ENCODE assay signal across 11 mouse cellular contexts in genomic region chr9:21851084-21851483, GRCm38 (mm10). TPM values are rescaled to one million over a fixed set of nuclear protein-coding genes. Genes with fewer than 3 reads are reported as not detected.
A peak's percentile ranks its signal among the peaks of the same experiment; 100 is the strongest.
DNase-seq lines count a peak whose midpoint lies in the region; ATAC-seq lines count a peak whose summit lies in the region.
"Had no signal": no experiment of that assay in that cellular context is flagged by ENCODE, and none has a peak within 500 bp of the region (broad histone marks: within the 10 kb centered on the region; RNA-seq: fewer than 3 reads in every experiment).

No protein-coding gene starts in this region.

- H3K9ac ChIP-seq in forebrain, embryonic 12.5 days, result no peak overlapping the region
- H3K9ac ChIP-seq in forebrain, embryonic 13.5 days, result no peak overlapping the region
- no peak overlapping the region for H3K9ac ChIP-seq in liver, embryonic 15.5 days
- H3K9ac ChIP-seq in hindbrain, embryonic 11.5 days (ENCODE audit: low read depth, low read length), result no peak overlapping the region
- no peak overlapping the region for H3K9ac ChIP-seq in midbrain, embryonic 16.5 days (ENCODE audit: low read depth, low read length)

- peaks cover 5% of the 10 kb centered on the region; the same call in 1 of the 2 replicates for H3K27me3 ChIP-seq in forebrain, embryonic 12.5 days
- H3K27me3 ChIP-seq in forebrain, embryonic 13.5 days, result no peaks in the 10 kb centered on the region
- H3K27me3 ChIP-seq in liver, embryonic 15.5 days, result no peaks in the 10 kb centered on the region; the same call in 1 of the 2 replicates
- H3K27me3 ChIP-seq in hindbrain, embryonic 11.5 days (ENCODE audit: control insufficient read depth, insufficient read depth, low read length), result no peaks in the 10 kb centered on the region
- H3K27me3 ChIP-seq in midbrain, embryonic 16.5 days (ENCODE audit: control insufficient read depth, insufficient read depth, low read depth, low read length), result no peaks in the 10 kb centered on the region

- no peak overlapping the region for H3K4me3 ChIP-seq in forebrain, embryonic 12.5 days (replicated peaks)
- H3K4me3 ChIP-seq in forebrain, embryonic 13.5 days, result no peak overlapping the region
- no peak overlapping the region for H3K4me3 ChIP-seq in liver, embryonic 15.5 days (replicated peaks)
- H3K4me3 ChIP-seq in hindbrain, embryonic 11.5 days (ENCODE audit: low read depth, low read length), result no peak overlapping the region
- H3K4me3 ChIP-seq in midbrain, embryonic 16.5 days (ENCODE audit: low read depth, low read length), result no peak overlapping the region
- H3K4me3 ChIP-seq: megakaryocyte, embryonic 14.5 days had no signal

- H3K4me2 ChIP-seq in forebrain, embryonic 12.5 days, result peak overlapping the region; percentile 65; the same call in 1 of the 2 replicates
- no peak overlapping the region for H3K4me2 ChIP-seq in forebrain, embryonic 13.5 days
- H3K4me2 ChIP-seq in liver, embryonic 15.5 days, result peak overlapping the region; percentile 83; the same call in 1 of the 2 replicates
- H3K4me2 ChIP-seq in hindbrain, embryonic 11.5 days (replicated peaks; ENCODE audit: low read depth, low read length), result 0 out of 2 replicates have a peak overlapping the region, but pooled peaks have one; percentile 0
- peak overlapping the region; percentile 27 for H3K4me2 ChIP-seq in midbrain, embryonic 16.5 days (ENCODE audit: low read length)

- no peaks in the 10 kb centered on the region for H3K9me3 ChIP-seq in forebrain, embryonic 12.5 days
- H3K9me3 ChIP-seq in forebrain, embryonic 13.5 days (replicated peaks), result no peaks in the 10 kb centered on the region
- H3K9me3 ChIP-seq in liver, embryonic 15.5 days (replicated peaks), result no peaks in the 10 kb centered on the region
- H3K9me3 ChIP-seq in hindbrain, embryonic 11.5 days (ENCODE audit: control insufficient read depth, low read length), result no peaks in the 10 kb centered on the region
- H3K9me3 ChIP-seq in midbrain, embryonic 16.5 days (replicated peaks; ENCODE audit: control insufficient read depth, low read length, poor library complexity, severe bottlenecking), result no peaks in the 10 kb centered on the region
- H3K9me3 ChIP-seq: megakaryocyte, embryonic 14.5 days had no signal

- WGBS in forebrain, embryonic 12.5 days, result 77% methylated on average over 3 of the region's 3 CpGs
- WGBS in forebrain, embryonic 13.5 days, result 81% methylated on average over 3 of the region's 3 CpGs
- WGBS in liver, embryonic 15.5 days (ENCODE audit: insufficient replicate concordance), result 65% methylated on average over 3 of the region's 3 CpGs
- WGBS in hindbrain, embryonic 11.5 days, result 81% methylated on average over 3 of the region's 3 CpGs
- 68% methylated on average over 3 of the region's 3 CpGs for WGBS in midbrain, embryonic 16.5 days

- peaks cover 27% of the 10 kb centered on the region for H3K4me1 ChIP-seq in forebrain, embryonic 12.5 days
- peaks cover 19% of the 10 kb centered on the region; the same call in 1 of the 2 replicates for H3K4me1 ChIP-seq in forebrain, embryonic 13.5 days
- H3K4me1 ChIP-seq in liver, embryonic 15.5 days (replicated peaks), result peaks cover 31% of the 10 kb centered on the region
- H3K4me1 ChIP-seq in hindbrain, embryonic 11.5 days (replicated peaks; ENCODE audit: control insufficient read depth, insufficient read depth, low read length), result 0 out of 2 replicates have a peak, but pooled peaks cover 3% of the 10 kb centered on the region
- H3K4me1 ChIP-seq in midbrain, embryonic 16.5 days (ENCODE audit: control insufficient read depth, insufficient read depth, low read length), result peaks cover 6% of the 10 kb centered on the region

- no peak for DNase-seq in liver
- no peak for DNase-seq in hindbrain, embryonic 11.5 days (ENCODE audit: low spot score)
- no peak for DNase-seq in ovary, postnatal 14 days (ENCODE audit: low spot score)
- DNase-seq: cerebellum, adult 2 months had no signal

- H3K27ac ChIP-seq in forebrain, embryonic 12.5 days, result no peak overlapping the region
- no peak overlapping the region for H3K27ac ChIP-seq in forebrain, embryonic 13.5 days
- no peak overlapping the region for H3K27ac ChIP-seq in liver, embryonic 15.5 days (replicated peaks)
- no peak overlapping the region for H3K27ac ChIP-seq in hindbrain, embryonic 11.5 days (ENCODE audit: low read depth, low read length)
- no peak overlapping the region for H3K27ac ChIP-seq in midbrain, embryonic 16.5 days (ENCODE audit: low read length)

- H3K36me3 ChIP-seq in forebrain, embryonic 12.5 days (replicated peaks), result no peaks in the 10 kb centered on the region
- no peaks in the 10 kb centered on the region for H3K36me3 ChIP-seq in forebrain, embryonic 13.5 days (ENCODE audit: poor library complexity, severe bottlenecking)
- no peaks in the 10 kb centered on the region for H3K36me3 ChIP-seq in liver, embryonic 15.5 days (replicated peaks)
- H3K36me3 ChIP-seq in hindbrain, embryonic 11.5 days (ENCODE audit: control insufficient read depth, insufficient read depth, low read length), result no peaks in the 10 kb centered on the region
- H3K36me3 ChIP-seq in midbrain, embryonic 16.5 days (ENCODE audit: control insufficient read depth, insufficient read depth, low read length), result no peaks in the 10 kb centered on the region

- no peak for ATAC-seq in forebrain, embryonic 12.5 days (ENCODE audit: low FRiP score)
- no peak for ATAC-seq in forebrain, embryonic 13.5 days
- no peak for ATAC-seq in liver, embryonic 15.5 days (ENCODE audit: insufficient read depth)
- ATAC-seq in hindbrain, embryonic 11.5 days (ENCODE audit: low FRiP score), result no peak
- no peak for ATAC-seq in midbrain, embryonic 16.5 days
- ATAC-seq in frontal cortex, adult (ENCODE audit: low TSS enrichment), result no peak

RNA-seq across cellular contexts. Expression of gene Dock6, which starts 1.4 kb away (rescaled TPM):
- polyA plus RNA-seq in forebrain, embryonic 12.5 days (2016; fragmentation: Nextera tagmentation; extraction: Ambion mirVana), result 17.5 and 18.9 TPM in 2 replicates
- polyA plus RNA-seq in forebrain, embryonic 13.5 days (2015; fragmentation: Nextera tagmentation; extraction: Ambion mirVana), result 12.5 and 13.9 TPM in 2 replicates
- 4.2 and 5.6 TPM in 2 replicates for polyA plus RNA-seq in liver, embryonic 15.5 days (2015; fragmentation: Nextera tagmentation; extraction: Ambion mirVana)
- 16.3 and 21.4 TPM in 2 replicates for polyA plus RNA-seq in hindbrain, embryonic 11.5 days (2014; fragmentation: Nextera tagmentation; extraction: Ambion mirVana)
- polyA plus RNA-seq in midbrain, embryonic 16.5 days (2015; fragmentation: Nextera tagmentation; extraction: Ambion mirVana), result 12.9 and 13.4 TPM in 2 replicates

RNA-seq across cellular contexts. Expression of gene Angptl8, which starts 15.8 kb away (rescaled TPM):
- 0.45 TPM in 1 of 2 replicates, not detected in the other for polyA plus RNA-seq in forebrain, embryonic 12.5 days (2016; fragmentation: Nextera tagmentation; extraction: Ambion mirVana)
- 0.21 TPM in 1 of 2 replicates, not detected in the other for polyA plus RNA-seq in forebrain, embryonic 13.5 days (2015; fragmentation: Nextera tagmentation; extraction: Ambion mirVana)
- polyA plus RNA-seq in liver, embryonic 15.5 days (2015; fragmentation: Nextera tagmentation; extraction: Ambion mirVana), result 35.0 and 42.9 TPM in 2 replicates
- 0.74 TPM in 1 of 2 replicates, not detected in the other for polyA plus RNA-seq in hindbrain, embryonic 11.5 days (2014; fragmentation: Nextera tagmentation; extraction: Ambion mirVana)
- polyA plus RNA-seq in midbrain, embryonic 16.5 days (2015; fragmentation: Nextera tagmentation; extraction: Ambion mirVana), result 0.87 TPM in 1 of 2 replicates, not detected in the other
- polyA plus RNA-seq: cerebellum, adult 2 months; frontal cortex, adult 2 months had no signal

RNA-seq across cellular contexts. Expression of gene Kank2, which starts 52.5 kb away (rescaled TPM):
- 6.1 and 6.2 TPM in 2 replicates for polyA plus RNA-seq in forebrain, embryonic 12.5 days (2016; fragmentation: Nextera tagmentation; extraction: Ambion mirVana)
- polyA plus RNA-seq in forebrain, embryonic 13.5 days (2015; fragmentation: Nextera tagmentation; extraction: Ambion mirVana), result 2.6 and 3.1 TPM in 2 replicates
- 4.8 and 5.5 TPM in 2 replicates for polyA plus RNA-seq in liver, embryonic 15.5 days (2015; fragmentation: Nextera tagmentation; extraction: Ambion mirVana)
- 4.1 and 4.7 TPM in 2 replicates for polyA plus RNA-seq in hindbrain, embryonic 11.5 days (2014; fragmentation: Nextera tagmentation; extraction: Ambion mirVana)
- polyA plus RNA-seq in midbrain, embryonic 16.5 days (2015; fragmentation: Nextera tagmentation; extraction: Ambion mirVana), result 3.1 and 3.5 TPM in 2 replicates

Comparison
In these comparisons a context has a peak if more than half of its experiments do, and no peak if none do; other contexts are left out.
1. RNA of gene Angptl8, which starts 15.8 kb away (polyA plus RNA-seq): 35.0 to 42.9 TPM in liver, embryonic 15.5 days; 0.87 TPM in midbrain, embryonic 16.5 days, 0.74 TPM in hindbrain, embryonic 11.5 days, 0.45 TPM in forebrain, embryonic 12.5 days and 0.21 TPM in forebrain, embryonic 13.5 days; every median in the first group is over 10 times any median in the second.